Mouse (Mus musculus): ENCODE results near the gene Fbrsl1. TPM values are rescaled to one million over a fixed set of nuclear protein-coding genes. Genes with fewer than 3 reads are reported as not detected.

Gene Fbrsl1
- total RNA-seq (2021), result 10 to 100 TPM; 54.5 to 63.6 TPM
- long read RNA-seq, experiment 1, transcript Fbrsl1-204 (1 exons, 1,988 nt), result major isoform, 9 of 22 reads
- long read RNA-seq, experiment 1, partial matches to known transcripts, result 6 of 22 reads
- long read RNA-seq, experiment 1, other reads (novel, unspliced or antisense), result 4 of 22 reads
- long read RNA-seq, experiment 2, partial matches to known transcripts, result 0 of 7 reads
- long read RNA-seq, experiment 2, other reads (novel, unspliced or antisense), result 4 of 7 reads

DNA sequence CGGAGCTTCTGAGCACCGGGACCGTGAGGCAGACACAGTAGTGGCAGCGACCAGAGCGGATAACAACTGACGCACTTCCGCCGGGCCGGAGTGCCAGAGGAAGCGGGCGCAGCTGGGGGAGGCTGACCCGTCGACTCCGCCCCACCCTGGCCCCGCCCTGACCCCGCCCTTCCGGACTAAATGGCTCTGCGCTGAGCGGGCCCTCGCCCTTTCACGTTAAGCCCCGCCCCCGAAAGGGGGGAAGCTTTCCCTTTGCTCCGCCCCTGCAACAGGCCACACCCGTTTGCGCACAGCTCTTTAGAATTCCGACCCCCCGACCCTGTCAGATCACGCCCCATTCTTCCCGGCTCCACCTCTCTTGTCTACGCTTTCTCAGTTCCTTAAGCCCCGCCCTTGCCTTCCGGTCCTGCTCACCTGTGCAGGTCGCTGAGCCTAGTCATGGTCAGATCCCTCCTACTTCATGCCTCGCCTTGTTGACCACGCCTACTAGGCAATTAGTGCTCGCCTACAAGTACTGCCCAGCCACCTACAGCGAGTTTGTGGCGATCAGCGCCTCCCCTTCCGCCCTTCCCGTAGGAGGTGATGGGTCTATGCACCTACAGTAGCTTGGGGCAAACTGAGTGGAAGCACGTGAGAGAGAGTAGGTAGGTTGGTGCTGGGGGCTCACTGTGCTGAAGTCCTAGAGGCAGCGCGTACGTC is at the start of gene Fbrsl1:
Gene Fbrsl1 (minus strand): TSS at position 68 of the 699 bp plus-strand sequence.
- DNase-seq, result peak; percentile 96

DNA sequence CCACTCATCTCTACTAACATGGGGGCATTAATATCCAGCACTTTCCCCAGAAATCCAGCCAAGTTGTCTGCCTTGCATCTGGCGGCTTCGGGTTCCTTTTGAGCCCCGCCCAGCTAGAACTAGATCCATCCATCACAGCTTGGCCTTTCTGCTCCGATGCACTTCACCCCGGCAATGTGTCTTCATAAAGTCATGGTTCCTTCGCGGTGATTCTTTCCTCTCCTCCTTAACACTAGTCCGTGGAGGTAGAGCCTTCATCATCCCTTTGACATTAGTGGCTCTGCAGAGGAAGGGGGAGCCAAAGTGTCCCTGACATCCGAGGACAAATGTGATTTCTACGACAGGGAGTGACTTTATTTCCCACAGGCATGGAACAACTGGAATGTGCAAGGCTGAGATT is 49.8 kb upstream of the Fbrsl1 start:
- no peak for DNase-seq

DNA sequence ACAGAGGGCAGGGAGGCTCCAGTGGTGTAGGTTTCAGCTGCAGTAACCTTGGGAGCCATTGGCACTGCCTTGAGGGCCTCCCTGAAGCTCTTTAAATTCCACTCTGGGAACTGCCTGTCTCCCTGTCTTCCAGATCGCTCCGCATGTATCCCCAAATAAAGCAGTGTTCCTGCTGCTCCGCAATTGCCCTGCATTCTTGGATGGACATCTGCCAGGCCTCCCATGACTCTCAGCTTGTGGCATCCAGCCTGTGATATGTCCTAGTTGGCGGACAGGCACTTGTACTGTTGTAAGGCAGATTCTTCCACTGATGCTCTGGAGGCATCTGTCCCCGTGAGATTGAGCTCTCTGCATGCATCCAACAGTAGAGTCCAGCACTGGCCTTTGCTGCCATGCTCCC is 49.3 kb upstream of the Fbrsl1 start:
- DNase-seq, result peak; percentile 50

DNA sequence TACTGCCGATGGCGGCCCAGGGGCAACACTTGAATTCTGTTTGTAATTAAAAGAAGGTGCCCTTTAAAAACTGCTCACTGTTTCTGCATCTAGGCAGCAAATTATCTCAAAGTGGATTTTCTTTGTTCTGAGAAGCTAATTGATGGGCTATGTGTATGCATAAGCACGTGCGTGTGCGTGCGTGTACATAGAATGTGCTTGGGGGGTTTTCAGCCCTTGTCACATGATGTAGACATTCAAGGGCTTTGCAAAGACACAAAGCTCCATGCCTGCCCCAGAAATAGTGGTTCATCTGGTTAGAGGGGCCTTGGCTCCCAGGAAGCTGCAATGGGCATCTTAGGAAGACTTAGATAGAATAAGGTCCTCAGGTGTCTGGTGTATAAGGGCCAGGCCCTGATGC is 46.7 kb upstream of the Fbrsl1 start:
- DNase-seq, result no peak

DNA sequence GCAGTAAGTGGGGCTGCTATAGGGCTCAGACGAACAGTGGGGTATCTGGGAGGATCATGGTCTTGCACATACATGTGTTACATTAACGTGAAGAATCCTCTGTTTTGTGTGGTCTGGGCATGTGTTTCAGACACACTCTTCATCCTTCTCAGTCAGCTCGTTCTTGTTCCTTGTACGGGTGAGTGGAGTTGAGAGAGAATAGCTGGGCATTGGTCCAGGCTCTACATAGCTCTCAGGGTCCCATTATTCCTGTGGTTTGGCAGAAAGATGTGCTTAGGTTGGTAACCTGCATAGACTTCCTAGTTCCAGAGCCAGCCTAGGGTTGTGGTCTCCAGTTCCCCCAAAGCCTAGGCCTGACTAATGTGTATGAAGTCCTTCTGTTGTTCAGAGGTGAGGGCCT is 46.1 kb upstream of the Fbrsl1 start:
- no peak for DNase-seq

DNA sequence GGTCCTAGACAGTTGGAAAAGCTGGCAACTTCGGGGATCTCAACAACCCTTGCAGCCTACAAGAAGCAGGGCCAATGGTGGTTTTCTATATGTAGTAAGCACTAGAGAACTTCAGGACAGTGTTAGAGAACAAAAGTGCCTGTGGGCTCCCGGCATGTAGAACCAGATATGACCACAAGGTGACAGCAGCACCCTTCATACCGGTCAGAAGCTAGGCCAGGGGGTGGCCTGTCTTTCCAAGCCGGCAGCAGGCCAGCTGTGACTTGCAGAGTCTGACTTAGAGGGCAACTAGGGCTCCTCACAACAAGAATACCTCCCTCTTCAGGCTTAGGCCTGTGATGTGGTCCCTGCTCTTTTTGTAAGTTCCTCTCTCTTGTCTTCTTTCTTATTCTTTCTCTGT is 45.5 kb upstream of the Fbrsl1 start:
- DNase-seq, result peak; percentile 86

DNA sequence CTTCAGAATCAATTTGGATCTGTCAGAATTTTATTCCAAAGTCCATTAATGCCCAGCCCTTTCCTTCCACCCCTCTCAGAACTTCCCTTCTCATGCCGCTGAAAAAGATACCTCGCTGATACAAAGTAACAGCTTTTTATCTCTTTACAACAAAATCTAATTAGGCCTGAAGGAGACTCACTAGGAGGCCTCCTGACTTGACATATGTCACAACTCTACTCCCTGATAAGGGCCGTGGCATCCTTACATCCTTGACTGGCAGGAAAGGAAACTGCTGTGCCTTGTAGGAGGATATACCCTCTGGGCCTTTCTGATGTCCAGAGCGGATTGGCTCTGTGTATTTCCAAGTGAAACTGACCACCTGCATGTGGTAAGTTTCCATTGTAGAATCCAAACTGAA is 41.3 kb upstream of the Fbrsl1 start:
- DNase-seq, result no peak

DNA sequence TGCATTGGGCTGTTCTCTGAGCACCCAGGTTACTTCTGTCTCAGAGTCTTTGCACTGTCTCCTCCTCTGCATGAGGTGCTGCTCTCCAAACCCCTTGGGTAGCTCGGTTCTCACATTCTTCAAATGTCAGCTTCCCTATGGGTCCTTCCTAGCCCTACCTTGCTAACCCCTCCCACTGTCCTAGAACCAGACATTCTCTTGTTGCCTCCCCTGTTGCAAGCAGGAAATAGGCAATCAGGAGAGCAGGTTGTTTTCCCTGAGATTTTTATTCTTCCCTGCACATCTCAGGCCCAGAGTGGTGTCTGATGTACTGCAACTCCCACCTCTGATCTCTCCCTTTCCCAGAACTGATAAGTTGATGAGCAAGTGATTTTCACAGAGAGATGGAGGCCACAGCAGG is 39.6 kb upstream of the Fbrsl1 start:
- no peak for DNase-seq

DNA sequence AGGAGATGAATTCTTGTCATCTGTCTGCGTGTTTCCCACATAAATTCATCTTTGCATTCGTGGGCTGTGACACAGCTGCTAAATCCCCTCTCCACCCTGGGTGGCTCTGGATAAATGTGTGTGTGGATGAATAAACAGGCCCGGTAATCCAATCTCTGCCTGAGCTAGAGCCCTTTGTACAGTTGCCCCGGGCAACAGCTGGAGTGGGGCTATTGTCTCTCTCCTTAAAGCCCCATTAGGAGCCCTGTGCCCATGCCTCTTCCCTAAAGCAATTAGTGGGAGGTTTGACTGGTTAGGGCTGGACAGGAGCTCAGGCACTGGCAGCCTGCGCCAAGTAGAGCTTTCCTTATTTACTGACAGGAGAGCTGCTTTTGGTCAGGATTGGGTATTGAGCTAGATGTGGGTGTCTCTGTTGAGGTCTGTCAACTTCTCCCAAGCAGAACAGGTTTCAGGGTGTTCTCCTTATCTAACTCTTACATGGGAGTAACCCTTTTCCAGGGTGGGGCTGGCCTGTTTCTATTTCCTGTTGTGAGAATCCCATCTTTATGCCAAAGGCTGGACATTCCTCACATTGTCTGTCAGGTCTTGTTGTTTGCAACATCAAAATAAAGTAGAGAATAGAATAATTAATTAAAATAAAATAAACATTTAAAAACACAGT is 38.5 kb upstream of the Fbrsl1 start:
- DNase-seq, result no peak

DNA sequence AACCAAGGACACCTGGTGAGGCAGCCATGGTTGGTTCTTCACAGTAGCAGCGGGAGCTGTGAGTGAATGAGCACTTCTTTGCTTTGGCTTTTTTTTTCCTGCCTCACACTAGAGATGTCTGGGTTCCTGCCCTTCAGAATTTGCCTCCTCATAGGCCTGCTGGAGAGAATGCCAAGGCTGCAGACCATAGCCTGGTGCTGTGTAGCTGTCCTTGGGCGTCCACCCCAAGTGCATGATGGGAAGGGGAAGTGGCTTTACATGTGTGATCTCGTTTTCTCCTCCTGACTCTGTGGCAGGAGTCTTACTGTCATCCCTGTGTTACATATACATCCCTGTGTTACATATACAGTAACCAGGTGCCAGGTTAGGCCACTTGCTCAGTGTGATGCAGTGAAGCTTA is 36.4 kb upstream of the Fbrsl1 start:
- peak; percentile 51 for DNase-seq

DNA sequence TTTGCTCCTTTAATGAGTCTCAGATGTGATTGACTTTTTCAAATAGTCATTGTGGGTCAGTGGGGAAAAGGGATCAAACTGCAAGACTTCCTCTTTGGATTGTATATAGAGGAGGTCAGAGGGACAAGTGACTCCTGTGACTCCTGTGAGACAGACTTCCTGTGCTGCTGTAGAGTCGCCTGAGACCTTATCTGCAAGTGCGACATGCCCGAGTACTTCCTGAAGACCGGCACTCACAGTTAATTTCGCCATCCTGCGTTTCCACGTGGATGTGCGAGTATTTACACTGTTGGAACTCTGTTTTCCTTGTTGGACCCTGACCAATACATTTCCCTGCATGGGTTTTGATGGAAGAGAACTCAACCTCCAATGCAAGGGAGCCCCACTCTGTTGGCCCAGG is 30.9 kb upstream of the Fbrsl1 start:
- DNase-seq, result no peak

DNA sequence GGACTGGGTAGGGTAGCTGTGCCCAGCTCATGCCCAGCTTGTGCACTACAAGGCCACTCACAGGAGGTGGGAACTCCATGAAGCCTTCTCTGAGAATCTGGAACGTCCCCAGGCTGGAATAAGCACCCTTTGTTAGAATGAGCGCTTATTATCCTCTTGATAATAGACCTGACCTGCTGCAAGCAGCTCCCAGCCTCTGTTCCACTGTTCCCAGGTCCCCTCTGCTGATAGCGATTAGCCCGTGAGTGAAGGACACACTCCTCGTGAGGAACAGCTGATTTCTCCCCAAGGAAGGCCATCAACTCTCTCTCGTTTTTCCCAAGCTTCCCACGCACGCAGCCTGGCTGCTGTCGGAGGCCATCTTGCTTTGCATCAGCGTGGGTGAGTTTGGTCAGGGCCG is 25.9 kb upstream of the Fbrsl1 start:
- DNase-seq, result no peak

DNA sequence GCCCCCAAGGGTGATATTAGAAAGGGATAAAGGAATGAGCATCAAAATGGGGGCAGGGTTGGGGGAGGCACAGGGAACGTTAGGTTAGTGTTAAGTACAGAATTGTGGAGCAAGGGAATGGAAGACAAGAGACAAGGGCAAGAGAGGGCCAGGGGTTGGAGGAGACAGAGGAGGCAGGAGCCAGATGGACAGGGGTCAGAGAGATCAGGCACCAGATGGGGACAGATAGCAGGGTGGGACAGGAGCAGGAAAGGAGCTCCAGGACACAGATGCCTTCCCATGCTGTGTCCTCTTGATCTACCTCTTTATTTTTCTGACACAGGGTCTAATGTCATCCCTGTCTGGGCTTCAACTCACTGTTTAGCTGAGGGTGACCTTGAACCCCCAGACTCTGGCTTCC is 24.5 kb upstream of the Fbrsl1 start:
- no peak for DNase-seq

DNA sequence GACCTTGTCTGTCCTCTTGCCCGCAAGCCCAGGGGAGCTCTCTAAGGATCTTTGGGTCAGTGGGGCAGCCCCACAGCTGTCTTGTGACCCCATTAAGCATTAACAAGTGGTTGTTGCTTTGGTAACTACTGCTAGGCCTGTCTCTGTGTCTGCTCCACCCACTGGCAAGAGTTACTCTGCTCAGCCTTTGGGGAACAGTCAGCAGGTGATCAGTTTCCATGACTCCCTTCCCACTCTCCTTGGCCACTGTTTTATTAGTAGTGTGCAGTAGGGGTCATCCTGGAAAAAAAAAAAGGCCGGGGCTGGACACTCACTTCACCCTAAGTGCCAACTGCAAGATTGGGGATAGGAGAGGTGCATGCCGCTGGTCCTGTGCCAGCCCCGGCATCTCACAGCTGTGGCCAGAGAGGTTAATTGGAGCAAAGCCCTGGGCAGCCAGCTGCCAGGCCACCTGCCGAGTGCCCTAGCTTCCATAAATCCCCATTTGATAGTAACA is 23.7 kb upstream of the Fbrsl1 start:
- DNase-seq, result no peak

DNA sequence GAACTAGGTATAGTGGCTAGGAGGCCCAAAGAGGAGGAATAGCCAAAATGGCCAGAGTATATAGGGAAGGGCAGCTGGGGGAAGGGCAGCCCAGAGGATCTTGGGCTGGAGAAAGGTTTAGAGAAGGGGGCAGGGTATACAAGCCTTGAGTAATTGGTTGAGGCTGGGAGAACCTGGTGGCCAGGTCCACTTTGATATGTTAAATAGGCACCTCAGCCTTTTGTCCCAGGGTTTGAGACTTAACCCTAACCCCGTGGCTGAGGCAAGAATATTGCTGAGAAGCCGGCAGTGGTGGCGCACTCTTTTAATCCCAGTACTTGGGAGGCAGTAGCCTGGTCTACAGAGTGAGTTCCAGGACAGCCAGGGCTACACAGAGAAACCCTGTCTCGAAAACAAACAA is 23.0 kb upstream of the Fbrsl1 start:
- no peak for DNase-seq

DNA sequence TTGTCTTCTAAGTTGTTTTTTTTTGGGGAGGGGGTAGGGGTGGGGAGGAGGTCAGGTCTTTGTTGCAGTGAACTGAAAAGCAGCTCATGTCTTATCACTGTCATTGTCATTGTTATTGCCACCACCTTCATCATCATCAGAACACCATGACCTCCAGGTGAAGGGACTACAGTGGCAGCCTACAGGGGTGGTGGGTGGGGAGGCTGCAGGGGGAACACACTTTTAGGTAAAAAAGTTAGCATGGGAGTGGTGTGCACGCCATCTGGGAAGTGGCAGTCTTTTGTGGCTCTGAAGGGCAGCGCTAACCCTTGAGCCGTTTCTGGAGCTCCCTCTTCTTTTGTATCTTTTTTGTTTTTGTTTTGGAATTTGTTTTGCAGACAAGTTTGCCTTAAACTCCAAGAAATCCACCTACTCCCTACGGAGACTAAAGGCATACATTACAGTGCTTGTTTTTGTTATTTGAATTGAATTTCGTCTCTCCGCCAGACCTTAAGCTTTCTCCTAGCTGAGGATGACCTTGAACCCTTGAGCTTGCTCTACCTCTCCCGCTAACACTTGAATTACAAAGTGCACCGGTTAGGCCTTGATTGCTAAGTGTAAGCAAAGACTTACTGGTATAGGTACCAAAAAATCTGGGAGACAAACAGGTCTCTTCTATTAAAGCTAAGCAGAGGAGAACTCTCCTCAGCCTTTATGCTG is 21.1 kb upstream of the Fbrsl1 start:
- DNase-seq, result no peak

DNA sequence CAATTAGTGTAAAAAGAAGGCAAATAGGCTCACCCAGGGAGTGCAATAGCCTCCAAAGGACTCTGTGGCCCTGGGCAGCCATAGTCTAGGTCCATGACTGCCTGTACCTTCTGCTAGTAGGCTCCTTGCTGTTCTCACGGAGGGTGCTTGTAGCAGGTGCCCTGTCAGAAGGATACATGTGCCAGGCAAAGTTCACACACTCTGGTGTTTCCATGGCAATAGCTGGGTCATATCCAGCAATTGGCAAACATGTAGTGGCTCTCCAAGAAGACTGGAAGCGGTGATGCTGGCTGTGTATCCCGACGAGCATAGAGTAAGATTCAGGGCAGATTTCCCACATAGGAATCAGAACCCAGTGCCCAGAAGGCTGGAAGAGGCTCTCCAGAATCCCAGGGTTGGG is 20.0 kb upstream of the Fbrsl1 start:
- no peak for DNase-seq

DNA sequence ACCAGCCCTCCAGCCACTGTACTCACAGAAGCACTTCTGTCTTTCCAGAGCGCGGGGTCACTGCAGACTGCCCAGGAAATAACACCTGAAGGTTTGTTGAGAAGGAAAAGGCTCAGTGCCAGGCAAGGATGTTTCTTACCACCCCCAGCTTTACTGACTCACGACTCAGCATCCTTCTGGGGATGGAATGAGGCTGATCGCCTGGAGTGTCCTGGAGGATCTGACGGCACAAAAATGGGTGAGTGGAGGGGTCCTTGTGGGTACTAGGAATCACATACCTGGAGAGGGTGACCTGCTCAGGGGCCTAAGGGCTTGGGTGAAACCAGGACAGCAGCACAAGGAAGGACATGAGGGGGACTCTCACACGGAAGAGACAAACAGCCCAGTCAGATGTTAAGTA is 19.4 kb upstream of the Fbrsl1 start:
- DNase-seq, result no peak

DNA sequence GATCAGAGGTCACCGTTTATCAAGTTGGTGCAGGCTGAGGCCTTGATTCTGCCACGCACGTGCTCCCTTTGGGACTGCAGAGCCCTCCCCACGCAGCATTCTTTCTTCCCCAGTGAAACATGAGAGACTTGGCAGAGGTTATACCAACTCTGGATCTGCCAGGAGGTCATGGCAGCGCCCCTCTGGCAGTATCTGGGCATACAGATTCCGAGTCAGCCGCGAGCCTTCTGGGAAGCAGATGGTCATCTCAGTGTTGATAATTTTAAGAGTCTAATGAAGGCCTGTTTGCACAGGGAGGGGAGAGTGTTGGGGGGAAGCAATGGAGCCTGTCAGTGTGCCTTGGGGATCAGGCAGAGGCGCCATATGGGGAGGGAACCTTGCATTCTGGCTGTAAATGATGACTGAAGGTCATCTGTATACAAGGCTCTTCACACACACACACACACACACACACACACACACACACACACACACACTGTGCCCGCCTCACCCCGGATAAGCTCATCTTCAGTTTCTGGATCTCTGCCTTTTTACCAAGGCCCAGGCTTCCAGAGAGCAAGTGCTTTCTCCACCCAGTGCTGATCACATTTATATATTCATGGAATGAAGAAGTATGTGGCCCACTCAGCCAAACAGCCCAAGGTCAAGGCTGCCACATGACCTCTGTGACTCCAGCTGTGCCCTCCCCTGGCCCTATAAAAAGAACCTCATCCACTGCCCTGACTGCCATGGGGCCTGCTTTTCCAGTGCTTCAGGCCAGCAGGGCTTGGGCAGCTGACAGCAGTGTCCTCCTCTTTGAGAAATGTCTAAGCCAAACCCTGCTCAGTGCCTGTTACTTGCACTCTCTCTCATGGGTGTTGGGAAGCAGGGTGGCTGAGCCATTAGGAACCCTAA is 18.5 kb upstream of the Fbrsl1 start:
- DNase-seq, result peak; percentile 50

DNA sequence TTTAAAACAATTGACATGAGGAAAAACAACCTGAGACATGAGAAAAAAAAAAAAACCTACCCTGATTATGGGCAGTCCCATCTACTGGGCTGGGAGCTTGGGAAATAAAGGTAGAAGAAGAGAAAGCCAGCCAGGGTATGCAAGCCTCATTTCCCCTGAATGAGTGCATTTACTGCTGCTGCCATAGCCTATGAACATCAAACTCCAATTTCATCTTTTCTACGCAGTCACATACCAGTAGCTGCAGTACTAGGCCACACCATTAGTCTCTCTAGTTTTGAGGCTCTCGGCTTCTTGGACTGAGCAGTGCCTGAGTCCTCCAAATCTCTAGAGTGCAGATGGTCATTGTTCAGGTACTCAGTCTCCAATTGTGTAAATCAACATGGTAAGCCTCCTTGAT is 14.3 kb upstream of the Fbrsl1 start:
- DNase-seq, result no peak

DNA sequence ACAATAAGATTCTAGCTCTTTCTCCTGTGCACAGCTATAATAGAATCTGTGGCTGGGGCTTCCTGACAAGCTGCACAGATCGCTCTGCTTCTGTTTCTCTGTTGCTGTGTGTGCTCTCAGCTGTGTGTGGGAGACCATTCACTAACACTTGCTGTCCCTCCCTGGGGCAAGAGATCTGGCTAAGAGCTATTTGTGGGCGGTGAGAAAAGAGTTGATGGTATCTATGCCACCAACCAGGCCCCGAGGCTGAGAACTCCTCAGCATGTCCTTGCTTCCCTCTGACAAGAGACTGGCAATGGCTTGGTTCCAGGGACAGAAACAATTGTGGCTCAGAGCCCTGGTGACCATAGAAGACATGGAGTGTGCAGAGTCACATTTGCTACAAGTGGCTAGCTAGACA is 10.6 kb upstream of the Fbrsl1 start:
- DNase-seq, result peak; percentile 71

DNA sequence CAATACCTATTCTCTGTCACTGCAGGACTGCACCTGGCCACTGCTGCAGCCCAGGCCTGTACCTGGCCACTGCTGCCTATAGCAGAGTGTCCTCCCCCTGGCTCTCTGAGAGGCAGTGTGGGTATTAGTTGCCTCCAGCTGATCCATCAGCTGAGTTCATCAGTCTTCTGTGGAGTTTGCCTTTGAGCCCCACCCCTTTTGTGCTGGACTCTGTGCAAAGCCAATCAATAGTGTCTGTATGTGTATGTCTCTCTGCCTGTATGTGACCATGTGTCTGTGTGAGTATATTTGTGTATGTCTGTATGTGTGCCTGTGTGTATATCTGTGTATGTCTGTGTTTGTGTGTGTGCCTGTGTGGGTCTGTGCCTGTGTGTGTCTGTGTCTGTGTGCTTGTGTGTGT is 7.0 kb upstream of the Fbrsl1 start:
- no peak for DNase-seq

Measured in adrenal gland, postnatal 10 days (tissue).